Mouse (Mus musculus) lung, embryonic 16.5 days (tissue): ENCODE results near the gene Itln1. TPM values are rescaled to one million over a fixed set of nuclear protein-coding genes. Genes with fewer than 3 reads are reported as not detected.

Experiments
- ATAC-seq: fragments of 200-750 bp; cut with Nextera tagmentation; 2 replicates; pipeline ENCODE4 v1.8.0; 2017; ENCODE audit warnings: low read depth, mild to moderate bottlenecking, moderate library complexity
- H3K27ac ChIP-seq: fragments of 300-500 bp; sonication (generic); 2 replicates; pipeline ENCODE4 v1.5.1; 2014; ENCODE audit warnings: mild to moderate bottlenecking, control low read depth, low read length
- H3K27me3 ChIP-seq: fragments of 300-500 bp; sonication (generic); 2 replicates; pipeline ENCODE4 v1.6.1; 2014; ENCODE audit warnings: low read depth, low read length, mixed read lengths; ENCODE audit not compliant: control insufficient read depth, insufficient read depth
- H3K36me3 ChIP-seq: fragments of 300-500 bp; sonication (generic); 2 replicates; pipeline ENCODE4 v1.6.1; 2014; ENCODE audit warnings: low read length; ENCODE audit not compliant: control insufficient read depth, insufficient read depth
- H3K4me1 ChIP-seq: fragments of 300-500 bp; sonication (generic); replicated peaks from 2 replicates; pipeline ENCODE4 v1.6.1; 2014; ENCODE audit warnings: low read length, mixed read lengths; ENCODE audit not compliant: control insufficient read depth, insufficient read depth
- H3K4me2 ChIP-seq: fragments of 300-500 bp; sonication (generic); 2 replicates; pipeline ENCODE4 v1.6.1; 2014; ENCODE audit warnings: low read depth, low read length, control low read depth
- H3K4me3 ChIP-seq: fragments of 300-500 bp; sonication (generic); 2 replicates; pipeline ENCODE4 v1.5.1; 2014; ENCODE audit warnings: mild to moderate bottlenecking, low read length, control low read depth
- H3K9ac ChIP-seq: fragments of 300-500 bp; sonication (generic); 2 replicates; pipeline ENCODE4 v1.6.1; 2014; ENCODE audit warnings: low read length, control low read depth
- H3K9me3 ChIP-seq: fragments of 300-500 bp; sonication (generic); 2 replicates; pipeline ENCODE4 v1.6.1; 2016; ENCODE audit warnings: low read length; ENCODE audit not compliant: control insufficient read depth
- WGBS: fragments of 180-500 bp; shearing (Covaris S2); extraction: QIAGEN DNeasy Blood & Tissue Kit; methylation state at CpG from one replicate; pipeline ENCODE4 v1.1.7; 2014; 5-methylcytosine and 5-hydroxymethylcytosine counted together
- polyA plus RNA-seq: library from polyadenylated mRNA; unstranded; fragments of >200 nt; fragmentation: Nextera tagmentation; extraction: Ambion mirVana; gene quantifications from 2 replicates; pipeline ENCODE4 v1.2.1, GENCODE M21; 2015

Itln1 gene
- polyA plus RNA-seq, 1 experiment from 2014 or later = not detected

GRCm38 (mm10) chr1:171502388-171503249 lies 32.5 kb downstream of the Itln1 start:
- Histone ChIP-seq H3K4me3 (peak overlapping the region; percentile 20), H3K27ac (peak overlapping the region; percentile 96), H3K4me1 (peaks cover 5% of the 10 kb centered on the region; the same call in 1 of the 2 replicates), H3K4me2 (peak overlapping the region; percentile 46), H3K9ac (peak overlapping the region; percentile 35; the same call in 1 of the 2 replicates), H3K27me3 (no peaks in the 10 kb centered on the region), H3K36me3 (no peaks in the 10 kb centered on the region), H3K9me3 (no peaks in the 10 kb centered on the region)
- WGBS = under 1% methylated on average over 14 of the region's 14 CpGs
- peak; percentile 84 for ATAC-seq

DNA sequence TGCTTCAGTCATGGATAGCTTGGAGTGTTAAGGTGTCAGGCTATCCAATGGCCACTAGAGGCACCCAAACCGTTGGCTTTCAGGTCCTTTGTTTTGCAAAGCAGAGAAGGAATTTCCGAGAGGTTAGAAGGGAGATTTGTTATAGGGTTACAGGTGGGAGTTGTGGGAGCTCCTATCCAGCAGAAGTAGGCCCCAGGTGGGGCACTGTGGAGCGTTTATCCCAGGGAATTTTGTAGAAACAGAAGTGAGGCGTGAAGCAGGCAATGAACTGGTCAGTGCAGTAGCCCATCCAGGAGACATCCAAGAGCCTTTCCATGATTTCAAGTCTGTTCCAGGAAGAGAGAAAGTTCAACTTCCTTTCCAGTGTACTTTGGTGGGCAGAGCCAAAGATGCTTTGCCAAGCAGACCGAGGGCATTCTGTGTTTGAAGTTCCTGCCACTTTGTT lies 33.4 kb downstream of the Itln1 start:
- no peak for ATAC-seq
- H3K36me3 ChIP-seq = no peaks in the 10 kb centered on the region
- peak overlapping the region; percentile 23; the same call in 1 of the 2 replicates for H3K4me3 ChIP-seq
- H3K27me3 ChIP-seq = no peaks in the 10 kb centered on the region
- peaks cover 5% of the 10 kb centered on the region; the same call in 1 of the 2 replicates for H3K4me1 ChIP-seq
- H3K4me2 ChIP-seq = peak overlapping the region; percentile 46
- WGBS = 4% methylated on average over 5 of the region's 5 CpGs
- H3K27ac ChIP-seq = peak overlapping the region; percentile 78
- 0 out of 2 replicates have a peak, but pooled peaks cover 4% of the 10 kb centered on the region for H3K9me3 ChIP-seq
- H3K9ac ChIP-seq = peak overlapping the region; percentile 54; the same call in 1 of the 2 replicates

GRCm38 (mm10) chr1:171501016-171501610 lies 34.0 kb downstream of the Itln1 start:
- peaks cover 5% of the 10 kb centered on the region; the same call in 1 of the 2 replicates for H3K4me1 ChIP-seq
- no peak overlapping the region for H3K27ac ChIP-seq
- WGBS = 52% methylated on average over 6 of the region's 6 CpGs
- H3K27me3 ChIP-seq = no peaks in the 10 kb centered on the region
- no peak overlapping the region for H3K4me2 ChIP-seq
- H3K36me3 ChIP-seq = no peaks in the 10 kb centered on the region
- ATAC-seq = no peak
- no peak overlapping the region for H3K4me3 ChIP-seq
- H3K9me3 ChIP-seq = 0 out of 2 replicates have a peak, but pooled peaks cover 4% of the 10 kb centered on the region
- H3K9ac ChIP-seq = no peak overlapping the region

DNA sequence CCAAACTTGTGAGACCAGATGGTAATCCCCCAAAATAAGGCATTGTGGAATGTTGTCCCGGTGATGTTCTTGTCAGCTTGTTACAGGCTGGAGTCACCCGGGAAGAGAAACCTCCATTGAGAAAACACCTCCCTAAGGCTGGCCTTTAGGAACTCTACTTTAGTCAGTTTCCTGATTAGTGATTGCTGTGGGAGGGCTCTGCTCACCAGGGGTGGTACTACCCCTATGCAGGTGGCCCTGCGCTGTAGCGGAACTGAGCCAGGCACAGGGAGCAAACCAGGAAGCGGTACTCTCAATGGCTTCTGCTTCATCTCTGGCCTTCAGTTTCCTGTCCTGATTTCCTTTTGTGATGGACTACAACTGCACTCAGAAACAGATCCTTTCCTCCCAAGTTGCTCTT lies 35.2 kb downstream of the Itln1 start:
- no peak overlapping the region for H3K27ac ChIP-seq
- H3K9me3 ChIP-seq = 0 out of 2 replicates have a peak, but pooled peaks cover 4% of the 10 kb centered on the region
- peaks cover 5% of the 10 kb centered on the region; the same call in 1 of the 2 replicates for H3K4me1 ChIP-seq
- no peak overlapping the region for H3K4me2 ChIP-seq
- H3K4me3 ChIP-seq = no peak overlapping the region
- H3K36me3 ChIP-seq = no peaks in the 10 kb centered on the region
- H3K27me3 ChIP-seq = no peaks in the 10 kb centered on the region
- 76% methylated on average over 5 of the region's 5 CpGs for WGBS
- ATAC-seq = no peak
- no peak overlapping the region for H3K9ac ChIP-seq

- no peaks in the 10 kb centered on the region for H3K4me1 ChIP-seq
- ATAC-seq = no peak
- H3K9me3 ChIP-seq = peaks cover 9% of the 10 kb centered on the region; the same call in 1 of the 2 replicates
- WGBS = 83% methylated on average over 6 of the region's 6 CpGs
- H3K27me3 ChIP-seq = no peaks in the 10 kb centered on the region
- H3K36me3 ChIP-seq = no peaks in the 10 kb centered on the region
- H3K4me3 ChIP-seq = no peak overlapping the region
- H3K4me2 ChIP-seq = no peak overlapping the region
- H3K27ac ChIP-seq = no peak overlapping the region
- H3K9ac ChIP-seq = no peak overlapping the region
These were observed 39.7 kb downstream of the Itln1 start for GRCm38 (mm10) chr1:171495371-171495770.

DNA sequence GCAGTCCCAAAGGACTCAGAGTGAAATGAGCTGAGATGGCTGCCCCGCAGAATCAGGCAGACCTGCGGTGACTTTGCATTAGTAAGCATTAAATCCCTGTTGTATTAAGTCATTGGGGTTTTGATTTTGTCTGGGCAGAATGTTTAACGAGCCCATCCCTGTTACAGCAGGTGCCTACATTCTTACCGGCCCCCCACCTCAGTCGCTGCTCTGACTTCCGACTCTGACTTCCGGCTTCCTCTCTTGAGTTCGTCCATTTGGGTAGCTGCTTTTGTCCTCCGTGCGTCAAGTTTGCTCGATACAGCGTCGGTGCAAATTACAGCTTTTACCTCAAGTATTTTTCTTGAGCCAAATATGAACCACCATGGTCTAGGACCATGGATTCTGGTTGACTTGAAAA lies 40.9 kb downstream of the Itln1 start:
- ATAC-seq = no peak
- no peak overlapping the region for H3K27ac ChIP-seq
- peaks cover 13% of the 10 kb centered on the region; the same call in 1 of the 2 replicates for H3K9me3 ChIP-seq
- WGBS = 92% methylated on average over 13 of the region's 13 CpGs
- no peak overlapping the region for H3K4me3 ChIP-seq
- H3K27me3 ChIP-seq = no peaks in the 10 kb centered on the region
- no peak overlapping the region for H3K9ac ChIP-seq
- no peaks in the 10 kb centered on the region for H3K36me3 ChIP-seq
- no peak overlapping the region for H3K4me2 ChIP-seq
- H3K4me1 ChIP-seq = no peaks in the 10 kb centered on the region

- WGBS = 40% methylated on average over 2 of the region's 2 CpGs
- peaks cover 6% of the 10 kb centered on the region; the same call in 1 of the 2 replicates for H3K4me1 ChIP-seq
- peaks cover 7% of the 10 kb centered on the region for H3K9me3 ChIP-seq
- peak; percentile 58 for ATAC-seq
- no peak overlapping the region for H3K9ac ChIP-seq
- H3K27ac ChIP-seq = peak overlapping the region; percentile 88
- peak overlapping the region; percentile 46; the same call in 1 of the 2 replicates for H3K4me2 ChIP-seq
- H3K36me3 ChIP-seq = no peaks in the 10 kb centered on the region
- no peak overlapping the region for H3K4me3 ChIP-seq
- H3K27me3 ChIP-seq = no peaks in the 10 kb centered on the region
These were observed 56.1 kb downstream of the Itln1 start for GRCm38 (mm10) chr1:171478968-171479367.

DNA sequence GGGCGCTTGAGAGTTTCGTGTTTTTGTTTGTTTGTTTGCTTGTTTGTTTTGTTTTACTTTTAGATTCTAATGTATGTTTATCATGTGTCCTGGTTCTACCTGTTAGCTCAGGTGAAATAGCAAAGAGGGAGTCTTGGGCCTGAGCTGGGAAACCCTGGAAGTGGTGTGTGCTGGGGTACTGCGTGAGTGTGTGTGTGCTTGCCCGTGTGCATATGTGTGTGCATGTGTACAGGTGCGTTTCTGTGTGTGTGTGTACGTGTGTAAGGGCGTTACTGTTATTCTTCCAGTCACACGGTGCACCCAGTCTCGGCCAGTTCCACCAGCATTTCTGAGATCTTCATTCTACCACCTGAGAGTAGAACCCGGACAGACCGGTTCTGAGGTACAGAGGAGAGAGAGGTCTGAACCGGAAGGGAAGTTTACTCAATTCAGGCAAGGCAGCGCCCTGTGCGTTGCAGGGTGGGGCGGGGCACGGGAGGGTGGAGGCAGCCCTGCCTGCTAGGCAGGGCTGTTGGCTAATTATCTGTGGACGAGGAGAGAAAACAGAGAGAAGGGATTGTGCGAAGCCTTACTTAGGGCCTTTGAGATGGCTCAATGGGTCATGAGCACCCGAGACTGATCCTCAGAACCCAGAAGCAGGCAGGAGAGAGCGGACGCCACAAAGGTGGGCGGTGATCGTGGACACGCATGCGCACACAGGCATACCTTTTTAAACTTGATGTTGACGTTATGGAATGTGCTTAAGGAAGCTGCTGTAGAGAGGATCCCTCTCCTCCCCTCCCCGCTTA lies 57.1 kb downstream of the Itln1 start:
- no peaks in the 10 kb centered on the region for H3K27me3 ChIP-seq
- peak; percentile 96 for ATAC-seq
- peak overlapping the region; percentile 51 for H3K9ac ChIP-seq
- peaks cover 3% of the 10 kb centered on the region for H3K9me3 ChIP-seq
- 37% methylated on average over 27 of the region's 27 CpGs for WGBS
- H3K27ac ChIP-seq = peak overlapping the region; percentile 88
- H3K4me3 ChIP-seq = peak overlapping the region; percentile 35
- H3K36me3 ChIP-seq = no peaks in the 10 kb centered on the region
- peak overlapping the region; percentile 46 for H3K4me2 ChIP-seq
- H3K4me1 ChIP-seq = peaks cover 6% of the 10 kb centered on the region; the same call in 1 of the 2 replicates
